Mouse (Mus musculus) MEL (cell line): ENCODE results near the gene Gucd1. TPM values are rescaled to one million over a fixed set of nuclear protein-coding genes. Genes with fewer than 3 reads are reported as not detected.
"Not testable (repeated sequence)": the region's sequence is repeated elsewhere in the genome, so short reads cannot be mapped to it uniquely, and the experiment has no call there.

Experiments used
- DNase-seq: peaks from one replicate; pipeline ENCODE4 v3.0.0; 2011; ENCODE audit warnings: low read depth, low spot score
- H3K27ac ChIP-seq: 2 replicates; pipeline ENCODE4 v1.5.1; 2012; ENCODE audit warnings: low read depth, mild to moderate bottlenecking, control low read depth, low read length, moderate library complexity; ENCODE audit not compliant: control insufficient read depth
- H3K27me3 ChIP-seq, 2 experiments: fragments of 150-350 bp in 1 of 2; sonication (generic) in 1 of 2; 2 replicates each; pipeline ENCODE4 v1.6.1; 2012; ENCODE audit warnings: low read length in 2 of 2, mild to moderate bottlenecking in 2 of 2, improper control_type of control experiment in 1 of 2, moderate library complexity in 1 of 2; ENCODE audit not compliant: insufficient read depth in 2 of 2, control insufficient read depth in 1 of 2
- H3K36me3 ChIP-seq, 2 experiments: 2 replicates each; pipeline ENCODE4 v1.6.1; 2012 to 2014; ENCODE audit warnings: low read length in 2 of 2, improper control_type of control experiment in 1 of 2, inconsistent platforms in 1 of 2, mild to moderate bottlenecking in 1 of 2; ENCODE audit not compliant: insufficient read depth in 2 of 2, control insufficient read depth in 1 of 2
- H3K4me1 ChIP-seq, 2 experiments: fragments of 150-350 bp in 1 of 2; sonication (generic) in 1 of 2; 2 replicates each; pipeline ENCODE4 v1.6.1; 2012; ENCODE audit warnings: low read length in 2 of 2, improper control_type of control experiment in 1 of 2, mild to moderate bottlenecking in 1 of 2; ENCODE audit not compliant: insufficient read depth in 2 of 2, control insufficient read depth in 1 of 2
- H3K4me3 ChIP-seq, 2 experiments: fragments of 150-350 bp in 1 of 2; sonication (generic) in 1 of 2; 2 replicates each; pipeline ENCODE4 v1.5.1; 2012; ENCODE audit warnings: low read depth in 2 of 2, low read length in 2 of 2, mild to moderate bottlenecking in 2 of 2, moderate library complexity in 2 of 2, control low read depth in 1 of 2, improper control_type of control experiment in 1 of 2; ENCODE audit not compliant: control insufficient read depth in 1 of 2, insufficient read depth in 1 of 2
- H3K79me2 ChIP-seq: 2 replicates; pipeline ENCODE4 v1.6.1; 2012; ENCODE audit warnings: mild to moderate bottlenecking, low read length, moderate library complexity; ENCODE audit not compliant: control insufficient read depth, poor library complexity, insufficient read depth
- H3K9ac ChIP-seq: 2 replicates; pipeline ENCODE4 v1.6.1; 2012; ENCODE audit warnings: low read depth, mild to moderate bottlenecking, control low read depth, low read length, moderate library complexity; ENCODE audit not compliant: control insufficient read depth, poor library complexity, severe bottlenecking
- H3K9me3 ChIP-seq: fragments of 150-350 bp; sonication (generic); replicated peaks from 2 replicates; pipeline ENCODE4 v1.6.1; 2012; ENCODE audit warnings: mild to moderate bottlenecking, low read length, improper control_type of control experiment, moderate library complexity; ENCODE audit not compliant: insufficient read depth
- CHD2 ChIP-seq: IDR thresholded peaks from 2 replicates; pipeline ENCODE4 v1.6.1; 2011; ENCODE audit warnings: low read length, improper control_type of control experiment
- CTCF ChIP-seq, 3 experiments: IDR thresholded peaks in 2 of 3; conservative IDR thresholded peaks in 1 of 3; 2 replicates each; pipeline ENCODE4 v1.5.1; 2011 to 2012; ENCODE audit warnings: low read length in 3 of 3, low read depth in 2 of 3, mild to moderate bottlenecking in 2 of 3, improper control_type of control experiment in 1 of 3, inconsistent platforms in 1 of 3, mixed read lengths in 1 of 3, moderate library complexity in 1 of 3; ENCODE audit not compliant: control insufficient read depth in 1 of 3, insufficient read depth in 1 of 3, poor library complexity in 1 of 3, severe bottlenecking in 1 of 3
- E2F4 ChIP-seq: IDR thresholded peaks from 2 replicates; pipeline ENCODE4 v1.6.1; 2011; ENCODE audit warnings: low read depth, low read length, improper control_type of control experiment, borderline replicate concordance
- ELF1 ChIP-seq: IDR thresholded peaks from 2 replicates; pipeline ENCODE4 v1.6.1; 2014; ENCODE audit warnings: low read depth, mild to moderate bottlenecking, inconsistent platforms, low read length, improper control_type of control experiment, moderate library complexity
- ETS1 ChIP-seq: IDR thresholded peaks from 2 replicates; pipeline ENCODE4 v1.6.1; 2012; ENCODE audit warnings: low read depth, mild to moderate bottlenecking, inconsistent platforms, low read length, improper control_type of control experiment, moderate library complexity
- GATA1 ChIP-seq: IDR thresholded peaks from 2 replicates; pipeline ENCODE4 v1.6.1; 2011; ENCODE audit warnings: low read depth, low read length, improper control_type of control experiment
- JUND ChIP-seq: IDR thresholded peaks from 2 replicates; pipeline ENCODE4 v1.6.1; 2011; ENCODE audit warnings: low read depth, mild to moderate bottlenecking, improper control_type of control experiment, low read length
- KAT2A ChIP-seq: conservative IDR thresholded peaks from 2 replicates; pipeline ENCODE4 v1.6.1; 2012; ENCODE audit warnings: low read depth, low read length, improper control_type of control experiment, inconsistent platforms
- MAFK ChIP-seq: IDR thresholded peaks from 2 replicates; pipeline ENCODE4 v1.6.1; 2011; ENCODE audit warnings: low read depth, mild to moderate bottlenecking, low read length, improper control_type of control experiment, borderline replicate concordance
- MEF2A ChIP-seq: IDR thresholded peaks from 2 replicates; pipeline ENCODE4 v1.6.1; 2014; ENCODE audit warnings: low read depth, mild to moderate bottlenecking, inconsistent platforms, low read length, improper control_type of control experiment; ENCODE audit not compliant: poor library complexity, insufficient replicate concordance, severe bottlenecking; ENCODE audit errors: extremely low read depth
- MYB ChIP-seq: IDR thresholded peaks from 2 replicates; pipeline ENCODE4 v1.6.1; 2011; ENCODE audit warnings: mild to moderate bottlenecking, low read depth, low read length, improper control_type of control experiment
- NRF1 ChIP-seq: IDR thresholded peaks from 2 replicates; pipeline ENCODE4 v1.6.1; 2014; ENCODE audit warnings: low read depth, mild to moderate bottlenecking, inconsistent platforms, low read length, improper control_type of control experiment, moderate library complexity; ENCODE audit not compliant: poor library complexity, insufficient read depth, severe bottlenecking
- RAD21 ChIP-seq: IDR thresholded peaks from 2 replicates; pipeline ENCODE4 v1.6.1; 2011; ENCODE audit warnings: mild to moderate bottlenecking, low read depth, low read length, improper control_type of control experiment
- SIN3A ChIP-seq: IDR thresholded peaks from 2 replicates; pipeline ENCODE4 v1.6.1; 2012; ENCODE audit warnings: low read length, improper control_type of control experiment, inconsistent platforms
- TBP ChIP-seq: IDR thresholded peaks from 2 replicates; pipeline ENCODE4 v1.8.0; 2011; ENCODE audit warnings: low read depth, low read length, improper control_type of control experiment
- TCF12 ChIP-seq: IDR thresholded peaks from 2 replicates; pipeline ENCODE4 v1.6.1; 2014; ENCODE audit warnings: low read depth, mild to moderate bottlenecking, inconsistent platforms, low read length, improper control_type of control experiment, moderate library complexity
- UBTF ChIP-seq: IDR thresholded peaks from 2 replicates; pipeline ENCODE4 v1.6.1; 2012; ENCODE audit warnings: low read depth, mild to moderate bottlenecking, inconsistent platforms, low read length, improper control_type of control experiment, moderate library complexity, borderline replicate concordance; ENCODE audit not compliant: insufficient read depth
- USF1 ChIP-seq: IDR thresholded peaks from 2 replicates; pipeline ENCODE4 v1.6.1; 2014; ENCODE audit warnings: low read depth, mild to moderate bottlenecking, inconsistent platforms, low read length, improper control_type of control experiment, moderate library complexity
- USF2 ChIP-seq, 2 experiments: IDR thresholded peaks; 2 replicates each; pipeline ENCODE4 v1.6.1; 2011 to 2012; ENCODE audit warnings: improper control_type of control experiment in 2 of 2, low read length in 2 of 2, borderline replicate concordance in 1 of 2, inconsistent platforms in 1 of 2, low read depth in 1 of 2, mild to moderate bottlenecking in 1 of 2; ENCODE audit not compliant: insufficient read depth in 1 of 2
- ZC3H11A ChIP-seq: IDR thresholded peaks from 2 replicates; pipeline ENCODE4 v1.6.1; 2012; ENCODE audit warnings: low read depth, mild to moderate bottlenecking, inconsistent platforms, low read length, improper control_type of control experiment
- ZKSCAN1 ChIP-seq: IDR thresholded peaks from 2 replicates; pipeline ENCODE4 v1.6.1; 2012; ENCODE audit warnings: low read depth, mild to moderate bottlenecking, inconsistent platforms, low read length, improper control_type of control experiment, moderate library complexity
- ZMIZ1 ChIP-seq: IDR thresholded peaks from 2 replicates; pipeline ENCODE4 v1.6.1; 2012; ENCODE audit warnings: low read depth, mild to moderate bottlenecking, inconsistent platforms, low read length, improper control_type of control experiment, moderate library complexity
- ZNF384 ChIP-seq: IDR thresholded peaks from 2 replicates; pipeline ENCODE4 v1.6.1; 2012; ENCODE audit warnings: low read depth, mild to moderate bottlenecking, inconsistent platforms, low read length, improper control_type of control experiment
- polyA plus RNA-seq, 2 experiments: library from polyadenylated mRNA; stranded (reverse) in 1 of 2; unstranded in 1 of 2; fragments of >175 nt in 1 of 2; fragments of >200 nt in 1 of 2; gene quantifications; 2 replicates each; pipeline versions ENCODE4 v1.2.1 to v1.2.4; 2012; ENCODE audit warnings: low replicate concordance in 2 of 2, low read depth in 1 of 2; ENCODE audit not compliant: insufficient read length in 2 of 2, insufficient read depth in 1 of 2, missing spikeins in 1 of 2
- total RNA-seq: library from RNA; depleted of rRNA; stranded (reverse); fragments of 300-350 nt; gene quantifications from 2 replicates; pipeline ENCODE4 v1.2.3, GENCODE M21; 2012

Gene Gucd1
- total and polyA plus RNA-seq, 3 experiments, result 18.7 to 30.7 TPM; not detected in 1

DNA sequence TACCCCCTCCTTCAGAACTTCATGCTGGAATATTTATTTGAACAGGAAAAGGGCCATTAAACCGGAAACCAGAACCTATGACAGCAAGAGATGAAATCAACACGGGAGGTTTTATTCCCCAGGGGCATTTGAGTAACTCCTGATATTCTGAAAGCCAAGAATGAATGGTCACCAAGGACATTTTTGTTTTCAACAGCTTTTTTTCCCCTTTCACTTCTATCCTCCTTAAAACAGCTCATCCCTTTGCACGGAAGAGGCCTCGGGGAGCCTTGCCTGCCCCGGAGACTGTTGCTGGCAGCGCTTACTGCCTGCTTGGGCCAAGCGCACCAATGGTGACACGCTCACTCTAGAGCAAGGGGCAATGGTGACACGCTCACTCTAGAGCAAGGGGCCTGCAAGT, 40.7 kb downstream of the Gucd1 start:
- H3K9ac ChIP-seq, result no peak overlapping the region
- H3K4me1 ChIP-seq, result no peaks in the 10 kb centered on the region
- no peaks in the 10 kb centered on the region for H3K9me3 ChIP-seq
- TF ChIP-seq ZNF384, result no peak
- no peak for TF ChIP-seq UBTF
- TF ChIP-seq MEF2A, result no peak
- TF ChIP-seq CTCF (IDR thresholded peaks at IDR 0.05 in 2 of 3, conservative IDR thresholded peaks at IDR 0.05 in 1 of 3; ENCODE audit: control insufficient read depth in 1 of 3, insufficient read depth in 1 of 3, low read depth in 2 of 3, low read length in 3 of 3, poor library complexity in 1 of 3, severe bottlenecking in 1 of 3), result no peak
- no peak for TF ChIP-seq GATA1
- TF ChIP-seq TCF12, result no peak
- TF ChIP-seq ZKSCAN1, result no peak
- no peak for TF ChIP-seq RAD21
- TF ChIP-seq NRF1, result no peak
- TF ChIP-seq JUND, result no peak
- no peak for TF ChIP-seq TBP
- TF ChIP-seq MAFK, result no peak
- no peak for TF ChIP-seq E2F4
- no peak for TF ChIP-seq ETS1
- H3K27ac ChIP-seq, result no peak overlapping the region
- no peak for DNase-seq
- no peaks in the 10 kb centered on the region for H3K36me3 ChIP-seq
- no peaks in the 10 kb centered on the region for H3K79me2 ChIP-seq
- H3K4me3 ChIP-seq, result no peak overlapping the region
- 0 out of 4 replicates have a peak, but pooled peaks cover 0 to 2% of the 10 kb centered on the region in 2 experiments for H3K27me3 ChIP-seq

DNA sequence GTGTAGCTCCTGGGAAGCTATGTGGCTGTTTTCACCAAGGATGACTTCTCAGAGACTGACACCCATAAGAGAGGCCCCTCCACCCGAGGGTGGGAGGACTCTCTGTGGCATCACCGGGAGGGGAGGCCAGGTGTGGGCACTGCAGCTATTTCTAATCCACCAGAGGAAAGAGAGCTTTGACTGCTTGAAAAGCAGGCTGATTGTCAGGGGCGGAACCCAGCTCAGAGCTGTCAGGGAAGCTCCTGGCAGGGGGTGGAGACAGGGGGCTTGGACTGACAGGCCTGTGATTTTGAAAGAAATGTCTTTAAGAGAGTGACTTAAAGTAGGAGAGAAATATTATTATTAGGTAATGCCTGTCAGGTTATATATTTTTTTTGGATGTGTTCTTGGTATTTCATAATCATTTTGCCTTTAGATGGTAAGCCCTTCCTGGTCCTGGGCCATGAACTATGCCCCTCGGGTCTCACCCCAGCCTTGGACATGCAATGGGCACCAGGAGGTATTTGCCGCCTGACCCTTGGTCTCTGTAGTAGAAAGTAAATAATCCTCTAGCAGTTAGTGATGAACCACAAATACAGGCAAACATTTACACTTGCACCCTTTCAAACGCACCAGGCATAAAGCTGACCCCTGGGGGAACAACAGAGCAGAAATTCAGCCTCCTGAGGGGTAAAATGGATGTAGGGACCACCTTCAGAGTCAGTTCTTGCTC, 42.5 kb downstream of the Gucd1 start:
- DNase-seq, H3K79me2 ChIP-seq, H3K9ac ChIP-seq, H3K4me1 ChIP-seq, H3K27me3 ChIP-seq, H3K27ac ChIP-seq, H3K4me3 ChIP-seq, H3K9me3 ChIP-seq, H3K36me3 ChIP-seq: not testable (repeated sequence)

DNA sequence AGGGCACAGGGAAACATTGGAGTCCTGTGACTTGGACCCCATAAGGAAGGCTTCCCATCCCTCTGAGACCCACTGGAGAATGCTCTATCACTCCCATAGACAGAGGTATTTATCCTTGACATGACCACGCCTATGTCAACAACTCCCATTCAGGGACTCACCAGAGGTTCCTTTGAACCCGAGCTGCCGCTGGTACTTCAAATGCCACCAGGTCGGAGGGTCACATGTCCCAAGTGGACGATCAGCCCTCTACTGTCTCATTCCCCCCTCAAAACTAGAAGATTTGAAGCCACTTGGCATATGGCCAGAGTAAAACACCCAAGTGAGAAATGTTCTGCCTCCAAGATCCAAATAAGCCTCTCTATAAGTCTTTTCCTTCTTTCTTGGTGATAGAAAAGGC, 43.2 kb downstream of the Gucd1 start:
- no peak overlapping the region for H3K27ac ChIP-seq
- H3K36me3 ChIP-seq, result no peaks in the 10 kb centered on the region
- H3K9me3 ChIP-seq, result no peaks in the 10 kb centered on the region
- no peak for TF ChIP-seq GATA1
- TF ChIP-seq ZC3H11A, result no peak
- no peak for TF ChIP-seq MEF2A
- no peak for TF ChIP-seq ZMIZ1
- TF ChIP-seq MYB, result no peak
- TF ChIP-seq UBTF, result no peak
- no peak for TF ChIP-seq KAT2A
- no peak for TF ChIP-seq CTCF (IDR thresholded peaks at IDR 0.05 in 2 of 3, conservative IDR thresholded peaks at IDR 0.05 in 1 of 3; ENCODE audit: control insufficient read depth in 1 of 3, insufficient read depth in 1 of 3, low read depth in 2 of 3, low read length in 3 of 3, poor library complexity in 1 of 3, severe bottlenecking in 1 of 3)
- TF ChIP-seq JUND, result no peak
- TF ChIP-seq ZNF384, result no peak
- TF ChIP-seq SIN3A, result no peak
- no peak for TF ChIP-seq USF1
- no peak for TF ChIP-seq TBP
- TF ChIP-seq CHD2, result no peak
- TF ChIP-seq TCF12, result no peak
- no peak for TF ChIP-seq ELF1
- no peak for TF ChIP-seq USF2 (IDR thresholded peaks at IDR 0.05; ENCODE audit: borderline replicate concordance in 1 of 2, insufficient read depth in 1 of 2, low read depth in 1 of 2, low read length in 2 of 2)
- TF ChIP-seq ZKSCAN1, result no peak

More for the DNA sequence above, 43.2 kb downstream of the Gucd1 start:
- H3K9ac ChIP-seq, result no peak overlapping the region
- no peaks in the 10 kb centered on the region for H3K4me1 ChIP-seq
- no peak for DNase-seq
- no peak overlapping the region for H3K4me3 ChIP-seq
- no peaks in the 10 kb centered on the region for H3K27me3 ChIP-seq
- no peaks in the 10 kb centered on the region for H3K79me2 ChIP-seq
